ENCODE assay signal across 27 mouse cellular contexts in the genomic region with DNA sequence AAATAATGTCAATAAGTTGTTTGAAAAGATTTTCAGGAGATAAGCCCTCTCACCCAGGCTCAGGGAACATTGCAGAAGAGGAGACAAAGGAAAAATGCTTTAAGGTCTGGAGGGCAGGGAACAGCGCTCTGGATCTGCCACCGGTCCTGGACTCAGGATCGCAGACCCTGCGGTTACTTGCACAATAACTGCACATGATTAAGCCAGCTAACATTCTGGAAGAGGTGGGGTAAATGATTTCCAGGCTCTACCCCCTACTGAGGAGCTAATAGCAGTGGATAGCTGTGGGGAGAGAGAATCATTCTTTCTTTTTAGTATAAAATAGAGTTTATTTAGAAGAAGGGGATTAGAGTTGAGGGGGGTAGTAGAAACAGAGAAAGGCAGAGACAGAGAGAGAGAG.
A peak's percentile ranks its signal among the peaks of the same experiment; 100 is the strongest.
DNase-seq lines count a peak whose midpoint lies in the region; ATAC-seq and TF ChIP-seq lines count a peak whose summit lies in the region.
"Had no signal": no experiment of that assay in that cellular context is flagged by ENCODE, and none has a peak within 500 bp of the region (broad histone marks: within the 10 kb centered on the region; RNA-seq: fewer than 3 reads in every experiment).

No protein-coding gene starts in this region.

- no peak overlapping the region for H3K27ac ChIP-seq in kidney, embryonic 14.5 days (ENCODE audit: low read depth, low read length)
- no peak overlapping the region for H3K27ac ChIP-seq in gastrocnemius, adult 2 months
- no peak overlapping the region for H3K27ac ChIP-seq in intestine, postnatal 0 days (ENCODE audit: low read depth, low read length)
- H3K27ac ChIP-seq: embryonic facial prominence, embryonic 12.5 days; forebrain, embryonic 10.5 days; hindbrain, embryonic 14.5 days; liver, embryonic 14.5 days; stomach, embryonic 15.5 days had no signal

- 80% methylated on average over 4 of the region's 4 CpGs for WGBS in kidney, embryonic 14.5 days
- WGBS in intestine, postnatal 0 days: 89% methylated on average over 4 of the region's 4 CpGs
- 79% methylated on average over 4 of the region's 4 CpGs for WGBS in lung, adult 2 months

- no peaks in the 10 kb centered on the region for H3K27me3 ChIP-seq in kidney, embryonic 14.5 days (ENCODE audit: control insufficient read depth, insufficient read depth, low read length)
- no peaks in the 10 kb centered on the region for H3K27me3 ChIP-seq in intestine, postnatal 0 days (replicated peaks; ENCODE audit: control insufficient read depth, insufficient read depth, low read length)
- H3K27me3 ChIP-seq: embryonic facial prominence, embryonic 12.5 days; stomach, embryonic 15.5 days had no signal

- intact Hi-C loops in gastrocnemius, adult 2 months (cut with DNase I): no loop called here

- DNase-seq in Muller cell, postnatal 12 days (ENCODE audit: inconsistent ontology term): peak; percentile 19
- DNase-seq in kidney, adult 11 months: peak; percentile 28
- peak; percentile 38 for DNase-seq in kidney, postnatal 14 days
- no peak for DNase-seq in gastrocnemius, adult 2 months
- no peak for DNase-seq in lung, adult 2 months
- DNase-seq: adrenal gland, postnatal 25 days; cerebellum, adult 18-20 months; cerebellum, postnatal 25 days; forebrain, postnatal 0 days; gastrocnemius, postnatal 36 days; heart, adult 18-20 months; liver; lung, embryonic 14.5 days; lung, postnatal 14 days; midbrain, embryonic 14.5 days; right cerebral cortex, postnatal 14 days had no signal

- 0 out of 2 replicates have a peak, but pooled peaks have one; percentile 39 for ATAC-seq in kidney, embryonic 14.5 days (ENCODE audit: low FRiP score, low TSS enrichment)
- ATAC-seq in cerebellum, adult (ENCODE audit: insufficient number of reproducible peaks, low FRiP score, low TSS enrichment): no peak
- ATAC-seq in intestine, postnatal 0 days: no peak
- ATAC-seq: forebrain, postnatal 0 days; inflammation-experienced regulatory T-cells, adult 6 months had no signal

- no peaks in the 10 kb centered on the region for H3K36me3 ChIP-seq in kidney, embryonic 14.5 days (ENCODE audit: control insufficient read depth, insufficient read depth, low read length)
- no peaks in the 10 kb centered on the region for H3K36me3 ChIP-seq in intestine, postnatal 0 days (ENCODE audit: control insufficient read depth, insufficient read depth)
- H3K36me3 ChIP-seq: embryonic facial prominence, embryonic 12.5 days; forebrain, embryonic 10.5 days; G1E; stomach, embryonic 15.5 days had no signal

- H3K9ac ChIP-seq in kidney, embryonic 14.5 days (ENCODE audit: low read depth, low read length): no peak overlapping the region
- H3K9ac ChIP-seq in intestine, postnatal 0 days (ENCODE audit: low read depth, low read length): no peak overlapping the region
- H3K9ac ChIP-seq: embryonic facial prominence, embryonic 12.5 days; forebrain, postnatal 0 days; hindbrain, embryonic 14.5 days; liver, embryonic 14.5 days; lung, embryonic 14.5 days; stomach, embryonic 15.5 days had no signal

- H3K4me2 ChIP-seq in kidney, embryonic 14.5 days (replicated peaks; ENCODE audit: low read depth, low read length): no peak overlapping the region
- no peak overlapping the region for H3K4me2 ChIP-seq in intestine, postnatal 0 days (replicated peaks; ENCODE audit: low read depth)
- H3K4me2 ChIP-seq: embryonic facial prominence, embryonic 12.5 days; heart, embryonic 11.5 days; hindbrain, embryonic 14.5 days; lung, embryonic 14.5 days; stomach, embryonic 15.5 days had no signal

- no peak for TF ChIP-seq CTCF in gastrocnemius, adult 2 months (IDR thresholded peaks at IDR 0.05)
- no peak for TF ChIP-seq CTCF in intestine, postnatal 0 days (IDR thresholded peaks at IDR 0.05; ENCODE audit: low read depth)
- no peak for TF ChIP-seq CTCF in lung, adult 2 months (IDR thresholded peaks at IDR 0.05; ENCODE audit: insufficient read depth, low read length)

- no peaks in the 10 kb centered on the region for H3K9me3 ChIP-seq in kidney, embryonic 14.5 days (ENCODE audit: control insufficient read depth, low read length)
- no peaks in the 10 kb centered on the region for H3K9me3 ChIP-seq in intestine, postnatal 0 days (ENCODE audit: control insufficient read depth)
- H3K9me3 ChIP-seq: embryonic facial prominence, embryonic 12.5 days; forebrain, embryonic 10.5 days; G1E; stomach, embryonic 15.5 days had no signal

- no peak overlapping the region for H3K4me3 ChIP-seq in kidney, embryonic 14.5 days (ENCODE audit: low read length)
- H3K4me3 ChIP-seq in gastrocnemius, adult 2 months: no peak overlapping the region
- no peak overlapping the region for H3K4me3 ChIP-seq in intestine, postnatal 0 days (ENCODE audit: low read depth, low read length)
- no peak overlapping the region for H3K4me3 ChIP-seq in lung, adult 2 months (replicated peaks; ENCODE audit: extremely low read depth, low read depth, low read length)
- H3K4me3 ChIP-seq: embryonic facial prominence, embryonic 12.5 days; forebrain, embryonic 10.5 days; stomach, embryonic 15.5 days had no signal

- no peaks in the 10 kb centered on the region for H3K4me1 ChIP-seq in kidney, embryonic 14.5 days (ENCODE audit: control insufficient read depth, insufficient read depth, low read length)
- no peaks in the 10 kb centered on the region for H3K4me1 ChIP-seq in intestine, postnatal 0 days (replicated peaks; ENCODE audit: control insufficient read depth, insufficient read depth, low read length)
- H3K4me1 ChIP-seq in lung, adult 2 months (ENCODE audit: control insufficient read depth, insufficient read depth, low read length): no peaks in the 10 kb centered on the region
- H3K4me1 ChIP-seq: embryonic facial prominence, embryonic 12.5 days; stomach, embryonic 15.5 days had no signal

- TF ChIP-seq POLR2A in lung, adult 2 months (IDR thresholded peaks at IDR 0.05; ENCODE audit: borderline replicate concordance, extremely low read depth, low read depth, low read length): no peak

Comparison
In these comparisons a context has a peak if more than half of its experiments do, and no peak if none do; other contexts are left out.
1. DNase-seq: peak in Muller cell, postnatal 12 days (single experiment), kidney, adult 11 months (single experiment) and kidney, postnatal 14 days (single experiment); none in gastrocnemius, adult 2 months (single experiment) and lung, adult 2 months (single experiment).